Mouse (Mus musculus): ENCODE measurements around the gene Suox.
"Not testable (repeated sequence)": the region's sequence is repeated elsewhere in the genome, so short reads cannot be mapped to it uniquely, and the experiment has no call there.

Gene Suox

GRCm38 (mm10) chr10:128625287-128625894 is 48.5 kb downstream of the Suox start:
- DNase-seq, result no peak

GRCm38 (mm10) chr10:128623106-128623613 is 50.7 kb downstream of the Suox start:
- not testable (repeated sequence) for DNase-seq

GRCm38 (mm10) chr10:128622702-128623101 is 51.2 kb downstream of the Suox start:
- DNase-seq, result no peak

GRCm38 (mm10) chr10:128621986-128622520 is 51.8 kb downstream of the Suox start:
- DNase-seq, result no peak

- no peak for DNase-seq
Observed at GRCm38 (mm10) chr10:128620241-128620640, 53.6 kb downstream of the Suox start.
